Mouse (Mus musculus) erythroblast, embryonic 14.5 days (primary cell): ENCODE results near the gene Foxl1.

Source experiments
- GATA1 ChIP-seq: IDR thresholded peaks from 2 replicates; pipeline ENCODE4 v1.6.1; 2012; ENCODE audit warnings: low read length, inconsistent platforms, mixed read lengths
- TAL1 ChIP-seq: IDR thresholded peaks from 3 replicates; pipeline ENCODE4 v1.6.1; 2012; ENCODE audit warnings: low read length, inconsistent platforms, mixed read lengths

DNA sequence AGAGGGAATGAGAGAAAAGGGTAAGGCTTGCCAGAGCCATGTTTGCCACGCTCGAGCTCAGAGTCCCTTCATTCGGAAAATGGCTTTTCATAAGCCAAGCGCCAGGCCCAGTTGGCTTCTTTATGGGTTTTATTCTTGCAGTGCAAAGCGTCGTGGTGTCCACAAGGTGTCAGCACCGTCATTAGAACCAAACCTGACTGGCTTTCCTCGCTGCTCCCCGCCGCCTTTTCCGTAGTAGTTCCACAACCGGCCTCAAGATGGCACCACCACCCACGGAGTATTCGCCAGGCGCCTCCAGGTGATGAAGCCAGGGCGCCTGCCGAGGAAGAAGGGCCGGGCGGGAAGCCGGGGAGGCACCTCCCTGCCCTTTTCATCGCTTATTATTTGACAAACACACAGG is 14.5 kb upstream of the Foxl1 start:
- TF ChIP-seq GATA1 (no peak), TAL1 (no peak)
